Mouse (Mus musculus) kidney, postnatal 14 days (tissue): ENCODE results near the gene Rexo5.

Experiments used
- DNase-seq: peaks from one replicate; pipeline ENCODE4 v3.0.0; 2022; ENCODE audit warnings: mixed read lengths

The Rexo5 gene

GRCm38 (mm10) chr7:119793586-119794250, at the start of gene Rexo5, which contains the start of gene Eri2:
TSS of gene Rexo5 (plus strand) at chr7:119794006.
TSS of gene Eri2 (minus strand) at chr7:119794058.
- peak; percentile 92 for DNase-seq

GRCm38 (mm10) chr7:119744321-119744720, 49.5 kb upstream of the Rexo5 start:
- no peak for DNase-seq

- peak; percentile 68 for DNase-seq
Measured at GRCm38 (mm10) chr7:119745869-119746268, 47.9 kb upstream of the Rexo5 start.

GRCm38 (mm10) chr7:119748761-119749160, 45.0 kb upstream of the Rexo5 start:
- DNase-seq = no peak

- peak; percentile 47 for DNase-seq
Measured at GRCm38 (mm10) chr7:119749942-119750341, 43.9 kb upstream of the Rexo5 start.

- DNase-seq = no peak
Measured at GRCm38 (mm10) chr7:119753696-119754095, 40.1 kb upstream of the Rexo5 start.

GRCm38 (mm10) chr7:119760527-119760951, 33.3 kb upstream of the Rexo5 start, which contains the start of gene Acsm3:
TSS of gene Acsm3 (plus strand) at chr7:119760923.
- DNase-seq = peak; percentile 39

- no peak for DNase-seq
Measured at GRCm38 (mm10) chr7:119762166-119762697, 31.6 kb upstream of the Rexo5 start.

GRCm38 (mm10) chr7:119764377-119764776, 29.4 kb upstream of the Rexo5 start:
- no peak for DNase-seq

GRCm38 (mm10) chr7:119766996-119767395, 26.8 kb upstream of the Rexo5 start:
- DNase-seq = no peak

GRCm38 (mm10) chr7:119769895-119770294, 23.9 kb upstream of the Rexo5 start:
- no peak for DNase-seq

- DNase-seq = peak; percentile 14
Measured at GRCm38 (mm10) chr7:119783453-119783852, 10.4 kb upstream of the Rexo5 start.

GRCm38 (mm10) chr7:119784908-119785307, 8.9 kb upstream of the Rexo5 start:
- no peak for DNase-seq

GRCm38 (mm10) chr7:119789024-119789423, 4.8 kb upstream of the Rexo5 start:
- no peak for DNase-seq

GRCm38 (mm10) chr7:119794251-119794638, 439 bp downstream of the Rexo5 start:
- no peak for DNase-seq

GRCm38 (mm10) chr7:119795311-119795710, 1.5 kb downstream of the Rexo5 start:
- no peak for DNase-seq

- DNase-seq = no peak
Measured at GRCm38 (mm10) chr7:119800488-119800887, 6.7 kb downstream of the Rexo5 start.

- DNase-seq = no peak
Measured at GRCm38 (mm10) chr7:119800991-119801390, 7.2 kb downstream of the Rexo5 start.

- no peak for DNase-seq
Measured at GRCm38 (mm10) chr7:119807396-119807795, 13.6 kb downstream of the Rexo5 start.

- DNase-seq = no peak
Measured at GRCm38 (mm10) chr7:119808723-119809122, 14.9 kb downstream of the Rexo5 start.

GRCm38 (mm10) chr7:119835371-119835770, 41.6 kb downstream of the Rexo5 start:
- no peak for DNase-seq

- no peak for DNase-seq
Measured at GRCm38 (mm10) chr7:119835996-119836777, 42.4 kb downstream of the Rexo5 start.

GRCm38 (mm10) chr7:119841820-119842449, 48.1 kb downstream of the Rexo5 start:
- DNase-seq = no peak
